Mouse (Mus musculus) frontal cortex, postnatal 25 days (tissue): ENCODE measurements around the gene Cdh20.
"Not testable (repeated sequence)": the region's sequence is repeated elsewhere in the genome, so short reads cannot be mapped to it uniquely, and the experiment has no call there.

ENCODE experiments used
- DNase-seq, 2 experiments: peaks; one replicate each; pipeline ENCODE4 v3.0.0; 2022; ENCODE audit warnings: low spot score in 2 of 2

The Cdh20 gene

DNA sequence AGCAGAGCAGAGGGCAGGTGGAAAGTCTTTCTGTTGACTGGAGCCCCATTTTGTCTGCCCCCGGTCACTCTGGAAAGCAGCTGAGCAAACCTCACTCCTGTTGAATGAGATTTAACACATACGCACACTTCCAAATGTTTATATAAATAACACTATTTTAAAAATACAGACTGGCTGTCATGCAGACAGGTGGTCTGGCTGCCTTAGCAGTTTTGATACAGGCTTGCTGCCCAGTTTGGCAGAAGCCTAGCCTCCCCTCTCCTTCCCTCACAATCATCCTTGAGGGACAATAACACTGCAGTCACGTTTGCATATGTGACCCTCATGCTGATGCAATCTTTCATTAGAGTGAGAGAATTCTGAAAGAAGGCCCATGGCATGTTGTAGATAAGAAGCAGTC, 144.1 kb downstream of the Cdh20 start:
- no peak for DNase-seq

DNA sequence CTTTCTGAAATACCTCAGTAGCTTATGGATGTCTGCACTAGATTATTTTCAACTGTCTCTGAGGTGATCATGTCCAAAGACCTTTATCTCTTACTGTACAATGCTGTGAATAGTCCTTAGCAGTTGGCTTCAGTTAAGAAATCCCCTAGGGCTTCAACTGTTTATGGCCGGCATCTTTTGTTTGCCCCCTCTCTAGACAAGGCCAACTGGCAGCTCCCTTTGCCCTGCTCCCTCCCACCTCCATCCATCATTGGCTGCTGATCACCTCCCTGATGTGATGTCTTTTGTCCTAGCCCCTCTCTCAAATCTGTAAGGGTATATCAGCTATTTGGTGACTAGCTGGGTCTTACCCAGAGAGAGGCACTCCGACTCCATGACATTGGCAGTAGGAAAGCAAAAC, 148.2 kb downstream of the Cdh20 start:
- no peak for DNase-seq

- DNase-seq = no peak
Observed at GRCm38 (mm10) chr1:104917307-104917836, 149.0 kb downstream of the Cdh20 start.

GRCm38 (mm10) chr1:104933051-104933450, 164.7 kb downstream of the Cdh20 start:
- DNase-seq = no peak

DNA sequence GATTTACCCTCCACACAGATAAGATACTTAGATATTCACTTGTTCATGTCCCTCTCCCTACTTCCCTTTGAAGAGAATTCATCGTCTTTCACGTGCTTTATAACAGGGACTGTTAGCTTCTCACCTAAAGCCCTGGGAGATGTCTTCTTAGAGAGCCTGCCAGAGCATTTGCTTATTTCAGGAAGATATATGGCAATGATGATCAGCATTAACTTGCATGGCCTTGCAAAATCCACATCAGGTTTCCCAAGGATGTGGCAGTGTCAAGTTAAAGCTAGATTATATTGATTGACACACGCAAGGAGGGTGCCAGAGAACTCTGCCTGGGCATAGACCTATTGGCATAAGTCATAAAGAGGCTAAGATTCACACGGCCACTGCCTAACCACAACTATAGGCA, 168.6 kb downstream of the Cdh20 start:
- no peak for DNase-seq

- no peak for DNase-seq
Observed at GRCm38 (mm10) chr1:104939156-104939555, 170.8 kb downstream of the Cdh20 start.

GRCm38 (mm10) chr1:104944470-104945109, 176.3 kb downstream of the Cdh20 start:
- peak; percentile 8 to 32 for DNase-seq

- DNase-seq = no peak
Observed at GRCm38 (mm10) chr1:104945110-104945489, 176.8 kb downstream of the Cdh20 start.

- DNase-seq = not testable (repeated sequence)
Observed at GRCm38 (mm10) chr1:104949640-104950039, 181.3 kb downstream of the Cdh20 start.

DNA sequence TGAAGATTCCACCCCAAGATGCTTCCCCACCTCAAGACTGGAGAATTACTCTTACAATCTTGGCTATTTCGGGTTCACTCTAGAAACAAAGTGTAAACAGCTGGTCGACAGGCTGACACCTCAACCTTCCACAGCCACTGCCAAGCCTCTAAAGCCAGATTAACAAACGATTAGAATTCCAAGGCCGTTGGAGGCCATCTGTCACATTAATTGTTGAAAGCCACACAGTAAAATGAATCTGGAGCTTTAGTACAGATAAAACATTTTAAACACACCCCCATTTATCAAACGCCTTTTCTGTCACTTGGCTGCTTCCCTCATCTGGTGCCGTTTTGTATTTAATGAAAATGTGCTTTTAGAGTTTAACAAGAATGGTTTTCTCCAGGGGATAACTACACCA, 188.7 kb downstream of the Cdh20 start:
- DNase-seq = no peak

- DNase-seq = no peak
Observed at GRCm38 (mm10) chr1:104961670-104962069, 193.3 kb downstream of the Cdh20 start.

DNA sequence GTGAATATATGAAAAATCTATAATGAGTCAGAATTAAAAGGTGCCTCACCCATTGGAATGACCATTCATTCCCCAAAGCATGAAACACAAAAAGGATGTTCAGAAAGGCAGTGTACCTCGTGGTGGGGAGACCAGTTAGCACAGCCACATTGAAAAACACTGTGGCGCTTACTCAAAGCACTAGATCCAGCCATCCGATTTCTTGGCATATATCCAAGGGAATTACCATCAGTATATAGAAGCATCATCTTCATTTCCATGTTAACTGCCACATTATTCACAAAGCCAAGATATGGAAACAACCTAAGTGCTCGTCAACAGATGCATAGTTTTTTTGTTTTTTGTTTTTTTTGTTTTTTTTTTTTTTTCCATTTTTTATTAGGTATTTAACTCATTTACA, 193.9 kb downstream of the Cdh20 start:
- no peak for DNase-seq

DNA sequence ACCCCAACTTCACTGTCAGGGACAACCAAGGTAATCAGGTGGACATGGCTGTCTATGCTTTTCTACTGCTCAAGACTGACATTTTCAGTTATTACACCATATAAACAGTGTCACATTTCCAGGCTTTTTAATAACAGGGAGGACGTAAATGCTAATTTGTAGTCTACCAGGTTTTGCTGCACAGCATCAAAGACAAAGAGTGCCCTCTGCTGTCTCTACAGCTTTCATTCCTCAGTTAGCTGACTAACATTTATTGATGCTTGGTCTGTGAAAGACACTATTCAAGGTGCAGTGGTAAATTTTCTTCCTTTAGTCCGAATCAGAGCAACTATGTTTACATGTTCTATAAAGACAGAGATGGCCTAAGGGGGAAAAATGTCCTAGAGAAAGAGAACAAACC, 210.7 kb downstream of the Cdh20 start:
- DNase-seq = no peak

DNA sequence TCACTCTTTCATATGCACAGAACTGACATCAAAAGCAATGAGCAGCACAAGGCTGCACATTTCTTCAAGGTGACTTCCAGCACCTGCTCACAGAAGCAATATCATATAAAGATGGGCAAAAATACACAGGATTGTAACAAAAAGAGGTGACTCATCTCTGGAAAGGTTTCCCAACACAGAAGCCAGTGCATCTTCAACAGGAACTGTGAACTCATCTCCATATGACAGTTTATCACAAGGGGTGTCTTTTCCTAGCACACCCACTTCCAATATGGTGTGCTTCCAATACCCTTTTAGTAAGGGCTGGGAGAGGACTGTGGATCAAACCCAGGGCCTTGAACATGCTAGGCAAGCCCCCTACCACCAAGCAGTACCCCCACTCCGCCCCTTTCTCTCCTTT, 211.9 kb downstream of the Cdh20 start:
- DNase-seq = no peak

- DNase-seq = no peak
Observed at GRCm38 (mm10) chr1:104986222-104986973, 218.1 kb downstream of the Cdh20 start.

- DNase-seq = no peak
Observed at GRCm38 (mm10) chr1:104987526-104987925, 219.2 kb downstream of the Cdh20 start.

DNA sequence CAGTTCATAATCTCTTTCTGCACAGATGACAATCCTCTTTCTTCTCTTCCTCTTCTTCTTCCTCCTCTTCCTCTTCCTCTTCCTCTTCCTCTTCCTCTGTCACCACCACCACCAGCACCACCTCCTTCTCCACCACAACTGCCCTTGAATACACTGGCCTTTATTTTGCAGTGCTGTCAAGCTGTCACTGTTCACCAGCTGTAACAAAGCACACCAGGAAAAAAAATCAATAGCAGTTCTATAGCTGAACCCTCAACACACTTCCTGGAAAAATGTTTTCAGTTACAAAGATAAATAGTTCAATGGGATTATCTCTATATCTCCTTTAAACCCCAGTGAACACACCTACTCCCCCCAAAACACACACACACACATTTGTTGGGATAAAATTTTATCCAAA, 224.1 kb downstream of the Cdh20 start:
- no peak for DNase-seq

DNA sequence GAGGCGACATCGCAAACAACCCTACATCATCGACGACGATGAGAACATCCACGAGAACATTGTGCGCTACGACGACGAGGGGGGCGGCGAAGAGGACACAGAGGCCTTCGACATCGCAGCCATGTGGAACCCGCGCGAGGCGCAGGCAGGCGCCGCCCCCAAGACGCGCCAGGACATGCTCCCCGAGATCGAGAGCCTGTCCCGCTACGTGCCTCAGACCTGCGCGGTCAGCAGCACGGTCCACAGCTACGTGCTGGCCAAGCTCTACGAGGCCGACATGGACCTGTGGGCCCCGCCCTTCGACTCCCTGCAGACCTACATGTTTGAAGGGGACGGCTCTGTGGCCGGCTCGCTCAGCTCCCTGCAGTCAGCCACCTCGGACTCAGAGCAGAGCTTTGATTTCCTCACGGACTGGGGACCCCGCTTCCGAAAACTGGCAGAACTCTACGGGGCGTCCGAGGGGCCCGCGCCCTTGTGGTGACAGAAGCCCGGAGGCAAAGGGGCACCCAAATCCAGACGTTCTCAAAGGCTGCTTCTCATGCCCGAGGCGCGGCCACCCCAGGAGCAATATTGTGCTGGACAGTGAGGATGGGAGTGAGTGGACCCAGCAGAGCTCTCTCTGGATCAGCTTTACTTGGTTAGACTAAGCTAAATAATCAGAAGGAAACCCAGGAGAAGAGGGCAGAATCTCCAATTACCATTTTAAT, 225.7 kb downstream of the Cdh20 start:
- no peak for DNase-seq

- no peak for DNase-seq
Observed at GRCm38 (mm10) chr1:104994612-104994986, 226.3 kb downstream of the Cdh20 start.

GRCm38 (mm10) chr1:104997814-104998213, 229.5 kb downstream of the Cdh20 start:
- DNase-seq = no peak

- no peak for DNase-seq
Observed at GRCm38 (mm10) chr1:105002179-105002578, 233.8 kb downstream of the Cdh20 start.

GRCm38 (mm10) chr1:105003786-105004185, 235.5 kb downstream of the Cdh20 start:
- DNase-seq = no peak

DNA sequence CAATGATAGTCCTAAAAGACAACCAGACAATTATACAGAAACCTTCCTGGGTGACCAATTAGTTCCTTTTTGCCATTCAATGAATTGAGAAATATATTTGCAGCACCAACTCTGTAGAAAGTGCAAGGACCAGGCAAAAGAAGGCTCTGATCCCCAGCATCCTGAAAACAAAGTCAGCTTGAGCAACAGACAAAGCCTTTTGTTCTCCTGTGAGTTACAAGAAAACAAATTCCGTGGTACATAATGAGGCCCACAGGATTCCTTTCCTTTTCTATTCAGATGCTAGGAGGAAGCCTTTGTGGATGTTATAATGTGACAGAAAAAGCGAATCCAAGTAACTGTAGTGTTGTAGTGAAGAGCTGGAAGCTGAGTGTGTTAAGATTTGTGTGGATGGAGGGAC, 244.3 kb downstream of the Cdh20 start:
- no peak for DNase-seq
